ENCODE assay signal across 8 mouse cellular contexts in genomic region chr1:156997476-156998305, GRCm38 (mm10). TPM values are rescaled to one million over a fixed set of nuclear protein-coding genes. Genes with fewer than 3 reads are reported as not detected.
DNase-seq lines count a peak whose midpoint lies in the region; ATAC-seq and TF ChIP-seq lines count a peak whose summit lies in the region.

No protein-coding gene starts in this region.

- TF ChIP-seq CTCF in heart, postnatal 0 days (IDR thresholded peaks at IDR 0.05; ENCODE audit: low read depth), result no peak
- no peak for TF ChIP-seq CTCF in ES-Bruce4 (IDR thresholded peaks at IDR 0.05; ENCODE audit: low read depth, low read length)

- WGBS in heart, postnatal 0 days, result 59% methylated on average over 12 of the region's 12 CpGs
- 70% methylated on average over 12 of the region's 12 CpGs for WGBS in heart, embryonic 12.5 days
- WGBS in forebrain, embryonic 12.5 days, result 33% methylated on average over 12 of the region's 12 CpGs
- WGBS in midbrain, embryonic 10.5 days, result 46% methylated on average over 12 of the region's 12 CpGs

- no peak overlapping the region for H3K27ac ChIP-seq in heart, postnatal 0 days (ENCODE audit: low read depth)
- H3K27ac ChIP-seq in heart, embryonic 12.5 days (ENCODE audit: poor library complexity, severe bottlenecking), result no peak overlapping the region
- H3K27ac ChIP-seq in ES-Bruce4 (ENCODE audit: insufficient read depth, low read length), result peak overlapping the region; percentile 49
- peak overlapping the region; percentile 75 for H3K27ac ChIP-seq in forebrain, embryonic 12.5 days
- peak overlapping the region; percentile 78 for H3K27ac ChIP-seq in midbrain, embryonic 10.5 days (replicated peaks)

- no peaks in the 10 kb centered on the region; the same call in 1 of the 2 replicates for H3K4me1 ChIP-seq in heart, postnatal 0 days (ENCODE audit: control insufficient read depth, insufficient read depth)
- peaks cover 10% of the 10 kb centered on the region for H3K4me1 ChIP-seq in heart, embryonic 12.5 days (replicated peaks)
- peaks cover 13% of the 10 kb centered on the region for H3K4me1 ChIP-seq in ES-Bruce4 (ENCODE audit: control insufficient read depth, insufficient read depth, low read length)
- H3K4me1 ChIP-seq in forebrain, embryonic 12.5 days, result peaks cover 37% of the 10 kb centered on the region
- peaks cover 64% of the 10 kb centered on the region for H3K4me1 ChIP-seq in midbrain, embryonic 10.5 days

- no peak overlapping the region for H3K4me2 ChIP-seq in heart, postnatal 0 days (ENCODE audit: low read depth, low read length)
- no peak overlapping the region for H3K4me2 ChIP-seq in heart, embryonic 12.5 days
- H3K4me2 ChIP-seq in forebrain, embryonic 12.5 days, result no peak overlapping the region; the same call in 1 of the 2 replicates

- no peak for TF ChIP-seq POLR2A in ES-Bruce4 (IDR thresholded peaks at IDR 0.05; ENCODE audit: insufficient read depth, low read length)

- no peak overlapping the region for H3K4me3 ChIP-seq in heart, postnatal 0 days (ENCODE audit: low read depth, low read length)
- no peak overlapping the region for H3K4me3 ChIP-seq in heart, embryonic 12.5 days
- H3K4me3 ChIP-seq in ES-Bruce4 (ENCODE audit: low read depth, low read length), result no peak overlapping the region
- H3K4me3 ChIP-seq in forebrain, embryonic 12.5 days (replicated peaks), result no peak overlapping the region
- no peak overlapping the region for H3K4me3 ChIP-seq in midbrain, embryonic 10.5 days

- DNase-seq in heart, postnatal 0 days (ENCODE audit: low spot score), result peak; percentile 39
- DNase-seq in midbrain, embryonic 10.5 days (ENCODE audit: low spot score), result peak; percentile 69
- no peak for DNase-seq in thymus, postnatal 25 days
- no peak for DNase-seq in thymus, postnatal 4 days

- peak; percentile 51; the same call in 1 of the 2 replicates for ATAC-seq in heart, postnatal 0 days (ENCODE audit: insufficient read depth, low read depth)
- no peak; the same call in 1 of the 2 replicates for ATAC-seq in heart, embryonic 12.5 days (ENCODE audit: insufficient number of reproducible peaks, low FRiP score)
- ATAC-seq in forebrain, embryonic 12.5 days (ENCODE audit: low FRiP score), result peak; percentile 75
- no peak for ATAC-seq in megakaryocyte progenitor cell, adult 5-6 weeks (replicated peaks; ENCODE audit: poor library complexity)

- H3K36me3 ChIP-seq in heart, postnatal 0 days (replicated peaks; ENCODE audit: control insufficient read depth, insufficient read depth, low read length), result no peaks in the 10 kb centered on the region
- H3K36me3 ChIP-seq in heart, embryonic 12.5 days, result no peaks in the 10 kb centered on the region
- H3K36me3 ChIP-seq in ES-Bruce4 (ENCODE audit: control insufficient read depth, insufficient read depth, low read length, poor library complexity, severe bottlenecking), result no peaks in the 10 kb centered on the region
- no peaks in the 10 kb centered on the region for H3K36me3 ChIP-seq in forebrain, embryonic 12.5 days (replicated peaks)
- no peaks in the 10 kb centered on the region for H3K36me3 ChIP-seq in midbrain, embryonic 10.5 days

- H3K9ac ChIP-seq in heart, postnatal 0 days (replicated peaks; ENCODE audit: low read depth, low read length), result no peak overlapping the region
- H3K9ac ChIP-seq in heart, embryonic 12.5 days, result no peak overlapping the region
- no peak overlapping the region for H3K9ac ChIP-seq in ES-Bruce4 (ENCODE audit: low read depth, poor library complexity, severe bottlenecking)
- H3K9ac ChIP-seq in forebrain, embryonic 12.5 days, result no peak overlapping the region

- H3K9me3 ChIP-seq in heart, postnatal 0 days (replicated peaks; ENCODE audit: control insufficient read depth, low read length), result no peaks in the 10 kb centered on the region
- H3K9me3 ChIP-seq in heart, embryonic 12.5 days (replicated peaks), result no peaks in the 10 kb centered on the region
- no peaks in the 10 kb centered on the region for H3K9me3 ChIP-seq in ES-Bruce4 (replicated peaks; ENCODE audit: control insufficient read depth, insufficient read depth, low read length, poor library complexity, severe bottlenecking)
- H3K9me3 ChIP-seq in forebrain, embryonic 12.5 days, result no peaks in the 10 kb centered on the region
- H3K9me3 ChIP-seq in midbrain, embryonic 10.5 days (replicated peaks), result no peaks in the 10 kb centered on the region

- no peak for TF ChIP-seq EP300 in heart, postnatal 0 days (IDR thresholded peaks at IDR 0.05; ENCODE audit: low read depth)
- peak; percentile 82 for TF ChIP-seq EP300 in ES-Bruce4 (IDR thresholded peaks at IDR 0.05; ENCODE audit: insufficient read depth, low read depth, low read length)

- H3K27me3 ChIP-seq in heart, postnatal 0 days (ENCODE audit: control insufficient read depth, insufficient read depth, low read length), result no peaks in the 10 kb centered on the region
- no peaks in the 10 kb centered on the region for H3K27me3 ChIP-seq in heart, embryonic 12.5 days (replicated peaks)
- H3K27me3 ChIP-seq in ES-Bruce4 (ENCODE audit: control insufficient read depth, insufficient read depth, low read length, poor library complexity, severe bottlenecking), result no peaks in the 10 kb centered on the region
- H3K27me3 ChIP-seq in forebrain, embryonic 12.5 days, result no peaks in the 10 kb centered on the region
- H3K27me3 ChIP-seq in midbrain, embryonic 10.5 days (ENCODE audit: low read depth, poor library complexity, severe bottlenecking), result no peaks in the 10 kb centered on the region

RNA-seq across cellular contexts. Expression of gene Ralgps2, which starts 58.3 kb away (rescaled TPM):
- total RNA-seq in heart, postnatal 0 days (2014; rRNA removed; ENCODE audit: low replicate concordance), result 24.5 and 48.0 TPM in 2 replicates
- polyA plus RNA-seq in heart, postnatal 0 days (2015; fragmentation: Nextera tagmentation; extraction: Ambion mirVana), result 34.3 and 40.0 TPM in 2 replicates
- 53.6 and 59.2 TPM in 2 replicates for polyA plus RNA-seq in heart, embryonic 12.5 days (2016; fragmentation: Nextera tagmentation; extraction: Ambion mirVana)
- polyA plus RNA-seq in ES-Bruce4 (2011; ENCODE audit: insufficient read depth, insufficient read length, low read depth, missing spikeins), result 50.5 and 65.8 TPM in 2 replicates
- polyA plus RNA-seq in forebrain, embryonic 12.5 days (2016; fragmentation: Nextera tagmentation; extraction: Ambion mirVana), result 109 and 111 TPM in 2 replicates
- 92.8 and 96.8 TPM in 2 replicates for polyA plus RNA-seq in midbrain, embryonic 10.5 days (2016; fragmentation: Nextera tagmentation; extraction: Ambion mirVana)
- total RNA-seq in megakaryocyte progenitor cell, adult 5-6 weeks (2015), result 12.8 and 19.5 TPM in 2 replicates
- total RNA-seq in megakaryocyte progenitor cell, adult 5-6 weeks (2017), result 32.5 and 34.0 TPM in 2 replicates

Comparison
In these comparisons a context has a peak if more than half of its experiments do, and no peak if none do; other contexts are left out.
1. ATAC-seq: peak in heart, postnatal 0 days (single experiment) and forebrain, embryonic 12.5 days (single experiment); none in heart, embryonic 12.5 days (single experiment) and megakaryocyte progenitor cell, adult 5-6 weeks (single experiment).
2. DNase-seq: peak in heart, postnatal 0 days (single experiment) and midbrain, embryonic 10.5 days (single experiment); none in thymus, postnatal 25 days (single experiment) and thymus, postnatal 4 days (single experiment).
3. H3K27ac ChIP-seq: peak in ES-Bruce4 (single experiment), forebrain, embryonic 12.5 days (single experiment) and midbrain, embryonic 10.5 days (single experiment); none in heart, postnatal 0 days (single experiment) and heart, embryonic 12.5 days (single experiment).